Mouse (Mus musculus) liver, postnatal 0 days (tissue): Measurements from ENCODE around the gene Asxl1. TPM values are rescaled to one million over a fixed set of nuclear protein-coding genes. Genes with fewer than 3 reads are reported as not detected.

Source experiments
- ATAC-seq: fragments of 200-750 bp; cut with Nextera tagmentation; 2 replicates; pipeline ENCODE4 v1.8.0; 2017; ENCODE audit warnings: mild to moderate bottlenecking, moderate library complexity
- DNase-seq: peaks from one replicate; pipeline ENCODE4 v3.0.0-alpha.2; 2016
- H3K27ac ChIP-seq: fragments of 300-500 bp; sonication (generic); 2 replicates; pipeline ENCODE4 v1.5.1; 2014; ENCODE audit warnings: antibody characterized with exemption, moderate library complexity, mild to moderate bottlenecking, low read depth
- H3K27me3 ChIP-seq: fragments of 300-500 bp; sonication (generic); 2 replicates; pipeline ENCODE4 v1.6.1; 2014; ENCODE audit warnings: low read length, control low read depth, mixed read lengths; ENCODE audit not compliant: insufficient read depth
- H3K36me3 ChIP-seq: fragments of 300-500 bp; sonication (generic); replicated peaks from 2 replicates; pipeline ENCODE4 v1.6.1; 2014; ENCODE audit warnings: mild to moderate bottlenecking, control low read depth, low read length, moderate library complexity, mixed read lengths; ENCODE audit not compliant: insufficient read depth
- H3K4me1 ChIP-seq: fragments of 300-500 bp; sonication (generic); 2 replicates; pipeline ENCODE4 v1.6.1; 2014; ENCODE audit warnings: antibody characterized with exemption, mild to moderate bottlenecking, control low read depth; ENCODE audit not compliant: insufficient read depth
- H3K4me2 ChIP-seq: fragments of 300-500 bp; sonication (generic); 2 replicates; pipeline ENCODE4 v1.6.1; 2014; ENCODE audit warnings: low read depth, mild to moderate bottlenecking, low read length, moderate library complexity, mixed read lengths
- H3K4me3 ChIP-seq: fragments of 300-500 bp; sonication (generic); 2 replicates; pipeline ENCODE4 v1.5.1; 2014; ENCODE audit warnings: low read depth, low read length
- H3K9ac ChIP-seq: fragments of 300-500 bp; sonication (generic); replicated peaks from 2 replicates; pipeline ENCODE4 v1.6.1; 2014; ENCODE audit warnings: mild to moderate bottlenecking, moderate library complexity
- H3K9me3 ChIP-seq: fragments of 300-500 bp; sonication (generic); 2 replicates; pipeline ENCODE4 v1.6.1; 2016; ENCODE audit warnings: mild to moderate bottlenecking, control low read depth, low read length, mixed read lengths
- CTCF ChIP-seq: sonication (generic); IDR thresholded peaks from 2 replicates; pipeline ENCODE4 v1.5.1; 2016; ENCODE audit warnings: antibody characterized with exemption, low read depth
- EP300 ChIP-seq: IDR thresholded peaks from 2 replicates; pipeline ENCODE4 v1.6.1; 2016; ENCODE audit warnings: antibody characterized with exemption, low read depth, mild to moderate bottlenecking
- WGBS: fragments of 180-500 bp; shearing (Covaris S2); extraction: QIAGEN DNeasy Blood & Tissue Kit; methylation state at CpG from one replicate; pipeline ENCODE4 v1.1.7; 2014; ENCODE audit not compliant: insufficient replicate concordance; 5-methylcytosine and 5-hydroxymethylcytosine counted together
- polyA plus RNA-seq: library from polyadenylated mRNA; unstranded; fragments of >200 nt; fragmentation: Nextera tagmentation; extraction: Ambion mirVana; gene quantifications from 2 replicates; pipeline ENCODE4 v1.2.1, GENCODE M21; 2015

The Asxl1 gene
- polyA plus RNA-seq, 1 experiment from 2014 or later: 5.7 TPM

DNA sequence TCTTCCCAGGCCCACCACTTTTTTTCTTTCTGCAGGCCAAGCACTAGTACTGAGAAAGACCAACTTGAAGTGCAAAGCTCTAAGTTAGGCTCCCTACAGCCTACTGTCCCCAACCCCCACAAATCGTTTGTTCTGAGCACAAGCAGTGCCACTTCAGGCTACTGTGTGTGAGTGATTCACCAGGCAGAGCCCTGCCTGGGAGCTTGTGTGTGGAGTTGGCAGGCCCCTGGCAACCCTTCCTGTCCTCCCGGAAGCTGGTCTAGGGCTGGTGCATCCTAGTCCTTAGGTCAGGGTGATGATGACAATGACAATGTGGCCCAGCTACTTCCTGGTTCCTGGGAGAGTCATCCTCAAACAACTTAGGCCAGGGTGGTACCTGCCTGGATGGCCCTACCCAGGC lies 82.9 kb downstream of the Asxl1 start:
- ATAC-seq (no peak), DNase-seq (no peak)
- TF ChIP-seq EP300: no peak
- TF ChIP-seq CTCF: no peak
- Histone ChIP-seq H3K4me1 (peaks cover 37% of the 10 kb centered on the region), H3K9ac (no peak overlapping the region), H3K9me3 (no peaks in the 10 kb centered on the region), H3K27ac (no peak overlapping the region), H3K4me2 (no peak overlapping the region), H3K4me3 (no peak overlapping the region), H3K36me3 (no peaks in the 10 kb centered on the region; the same call in 1 of the 2 replicates), H3K27me3 (no peaks in the 10 kb centered on the region)
- 60% methylated on average over 2 of the region's 2 CpGs for WGBS

DNA sequence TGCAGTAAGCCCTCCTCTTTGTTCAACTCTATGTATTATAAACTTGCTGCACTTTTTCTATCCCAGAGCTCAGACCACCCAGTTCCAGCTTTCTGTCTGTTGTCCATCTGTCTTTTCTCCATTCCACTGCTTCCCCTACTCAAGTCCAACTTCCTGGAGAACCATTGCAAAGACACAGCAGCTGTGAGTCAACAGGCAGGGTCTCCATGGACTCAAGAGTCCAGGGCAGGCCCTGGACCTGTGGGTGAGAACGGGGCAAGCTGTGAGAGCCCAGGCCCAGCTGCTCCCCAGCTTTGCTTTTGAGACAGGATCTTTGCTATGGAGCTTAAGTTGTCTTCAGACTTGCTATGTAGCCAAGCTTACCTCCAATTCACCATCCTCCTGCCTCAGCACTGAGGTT lies 84.9 kb downstream of the Asxl1 start:
- Histone ChIP-seq H3K27me3 (no peaks in the 10 kb centered on the region), H3K4me3 (no peak overlapping the region), H3K9me3 (no peaks in the 10 kb centered on the region), H3K9ac (no peak overlapping the region), H3K27ac (no peak overlapping the region), H3K36me3 (no peaks in the 10 kb centered on the region; the same call in 1 of the 2 replicates), H3K4me2 (no peak overlapping the region), H3K4me1 (peaks cover 29% of the 10 kb centered on the region)
- no peak for DNase-seq
- TF ChIP-seq EP300 (no peak), CTCF (no peak)
- no peak for ATAC-seq
- WGBS: 91% methylated on average over 1 of the region's 1 CpGs

- Histone ChIP-seq H3K9me3 (no peaks in the 10 kb centered on the region), H3K4me2 (no peak overlapping the region), H3K9ac (no peak overlapping the region), H3K36me3 (no peaks in the 10 kb centered on the region; the same call in 1 of the 2 replicates), H3K4me1 (peaks cover 36% of the 10 kb centered on the region), H3K27ac (peak overlapping the region; percentile 49; the same call in 1 of the 2 replicates), H3K27me3 (no peaks in the 10 kb centered on the region), H3K4me3 (no peak overlapping the region)
- ATAC-seq (0 out of 2 replicates have a peak, but pooled peaks have one; percentile 12), DNase-seq (no peak)
- TF ChIP-seq EP300 (no peak), CTCF (no peak)
- 63% methylated on average over 7 of the region's 7 CpGs for WGBS
Measured at GRCm38 (mm10) chr2:153432492-153432891, 86.9 kb downstream of the Asxl1 start.

GRCm38 (mm10) chr2:153433859-153434258 lies 88.2 kb downstream of the Asxl1 start:
- Histone ChIP-seq H3K9me3 (no peaks in the 10 kb centered on the region), H3K4me3 (no peak overlapping the region), H3K27ac (no peak overlapping the region), H3K36me3 (no peaks in the 10 kb centered on the region; the same call in 1 of the 2 replicates), H3K4me2 (no peak overlapping the region), H3K4me1 (peaks cover 38% of the 10 kb centered on the region), H3K27me3 (no peaks in the 10 kb centered on the region), H3K9ac (no peak overlapping the region)
- DNase-seq: no peak
- TF ChIP-seq CTCF (no peak), EP300 (no peak)
- no peak for ATAC-seq
- WGBS: 78% methylated on average over 3 of the region's 3 CpGs

- H3K9ac ChIP-seq: no peak overlapping the region
- peaks cover 38% of the 10 kb centered on the region for H3K4me1 ChIP-seq
Measured at GRCm38 (mm10) chr2:153434880-153435831, 89.5 kb downstream of the Asxl1 start.

DNA sequence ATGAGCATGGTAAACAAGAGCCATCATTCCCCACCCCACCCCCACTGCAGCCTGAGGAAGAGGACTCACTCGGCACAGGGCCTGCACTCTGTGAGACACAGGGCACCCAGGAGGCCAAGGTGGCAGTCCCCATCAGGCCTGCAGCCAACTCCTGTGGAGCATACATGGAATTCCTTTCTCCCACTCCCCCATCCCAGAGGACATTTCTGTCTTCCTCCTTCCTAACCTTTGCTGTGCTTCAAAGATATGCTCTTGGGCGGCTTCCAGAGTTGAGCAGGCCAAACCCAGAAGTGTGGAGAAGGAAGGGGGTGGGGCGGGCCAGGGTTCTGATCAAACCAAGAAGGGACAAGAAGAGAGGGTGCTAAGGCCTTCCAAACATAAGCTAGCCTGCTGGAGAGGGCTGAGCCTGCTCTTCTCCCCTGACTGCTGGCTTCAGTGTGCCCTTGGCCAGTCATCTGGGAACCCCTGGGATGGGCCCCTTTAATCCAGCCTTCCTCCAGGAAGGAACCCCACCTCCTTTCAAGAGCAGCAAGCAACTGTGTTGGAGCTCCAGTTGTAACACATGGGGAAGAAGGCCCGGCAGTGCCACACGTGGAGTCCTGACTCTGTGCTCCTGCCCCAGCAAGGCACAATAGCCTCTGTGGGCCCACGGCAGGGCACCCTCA lies 91.1 kb downstream of the Asxl1 start:
- Histone ChIP-seq H3K9me3 (no peaks in the 10 kb centered on the region), H3K9ac (peak overlapping the region; percentile 31; the same call in 1 of the 2 replicates), H3K4me3 (no peak overlapping the region), H3K4me1 (peaks cover 40% of the 10 kb centered on the region), H3K27me3 (no peaks in the 10 kb centered on the region), H3K4me2 (peak overlapping the region; percentile 19; the same call in 1 of the 2 replicates), H3K36me3 (no peaks in the 10 kb centered on the region; the same call in 1 of the 2 replicates), H3K27ac (peak overlapping the region; percentile 59)
- peak; percentile 50 for DNase-seq
- 46% methylated on average over 6 of the region's 6 CpGs for whole genome bisulfite sequencing
- no peak for TF ChIP-seq CTCF
- no peak for TF ChIP-seq EP300
- peak; percentile 39 for ATAC-seq

More at GRCm38 (mm10) chr2:153434880-153435831, 89.5 kb downstream of the Asxl1 start:
- no peak overlapping the region for H3K4me3 ChIP-seq
- no peaks in the 10 kb centered on the region for H3K27me3 ChIP-seq
- WGBS: 66% methylated on average over 9 of the region's 9 CpGs
- H3K27ac ChIP-seq: peak overlapping the region; percentile 59
- DNase-seq: no peak
- H3K36me3 ChIP-seq: no peaks in the 10 kb centered on the region; the same call in 1 of the 2 replicates
- H3K9me3 ChIP-seq: no peaks in the 10 kb centered on the region
- H3K4me2 ChIP-seq: no peak overlapping the region
- ATAC-seq: peak; percentile 48
- no peak for TF ChIP-seq CTCF
